Mouse (Mus musculus): ENCODE results near the gene Zfp57. TPM values are rescaled to one million over a fixed set of nuclear protein-coding genes. Genes with fewer than 3 reads are reported as not detected.
"Not testable (repeated sequence)": the region's sequence is repeated elsewhere in the genome, so short reads cannot be mapped to it uniquely, and the experiment has no call there.

Zfp57 gene
- total RNA-seq, 2 experiments from 2014 or later = 15.0 to 15.8 TPM

DNA sequence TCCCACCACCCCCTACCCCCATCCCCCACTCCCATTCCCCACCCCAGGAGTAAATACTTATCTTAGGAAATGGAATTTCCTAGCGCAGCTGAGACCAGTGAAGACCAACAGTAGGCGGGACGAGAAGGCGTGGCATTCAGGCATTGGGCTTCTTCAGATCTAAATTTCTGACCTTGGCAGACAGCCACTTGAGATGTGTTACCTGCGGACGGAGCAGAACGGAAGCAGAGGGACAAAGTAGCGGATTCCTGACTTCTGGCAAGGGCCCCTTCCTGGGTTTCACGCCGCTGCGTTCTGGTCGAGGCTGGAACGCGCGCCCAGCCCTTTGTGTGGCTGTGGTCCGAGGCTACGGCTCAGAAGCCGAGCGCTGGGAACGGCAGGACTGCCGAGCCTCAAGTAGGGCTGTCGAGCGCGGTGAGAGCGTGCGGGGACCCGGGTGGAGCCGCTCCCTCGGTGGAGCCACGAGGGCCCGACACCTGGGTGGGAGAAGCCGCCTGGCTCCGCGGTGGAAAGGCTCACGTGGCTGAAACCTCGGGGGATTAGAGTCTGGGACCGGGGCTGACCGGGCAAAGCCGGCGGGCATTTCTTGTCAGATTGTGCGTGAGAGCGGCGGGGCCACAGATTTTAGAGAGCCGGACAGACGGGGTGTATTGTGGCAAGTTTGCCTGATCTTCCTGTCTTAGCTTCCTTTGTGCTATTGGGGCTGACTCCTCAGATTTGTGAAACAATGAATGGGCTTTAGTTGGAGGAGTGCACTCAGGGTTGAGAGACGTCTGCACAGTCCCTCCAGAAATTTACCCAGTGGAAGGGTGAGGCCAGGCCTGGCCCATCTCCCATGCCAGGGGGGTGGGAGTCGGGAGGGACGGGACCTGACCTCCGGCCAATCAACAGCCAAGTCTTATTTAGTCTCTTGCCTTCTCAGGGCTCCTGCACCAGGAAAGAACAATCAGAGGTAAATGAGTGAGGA, 1.7 kb downstream of the Zfp57 start:
- Histone ChIP-seq H3K4me3 (peak overlapping the region; percentile 70), H3K27ac (peak overlapping the region; percentile 80)
- peak; percentile 4 to 33 for DNase-seq (ENCODE audit: low spot score in 2 of 2)
- no peak for TF ChIP-seq CTCF (conservative IDR thresholded peaks at IDR 0.05)

DNA sequence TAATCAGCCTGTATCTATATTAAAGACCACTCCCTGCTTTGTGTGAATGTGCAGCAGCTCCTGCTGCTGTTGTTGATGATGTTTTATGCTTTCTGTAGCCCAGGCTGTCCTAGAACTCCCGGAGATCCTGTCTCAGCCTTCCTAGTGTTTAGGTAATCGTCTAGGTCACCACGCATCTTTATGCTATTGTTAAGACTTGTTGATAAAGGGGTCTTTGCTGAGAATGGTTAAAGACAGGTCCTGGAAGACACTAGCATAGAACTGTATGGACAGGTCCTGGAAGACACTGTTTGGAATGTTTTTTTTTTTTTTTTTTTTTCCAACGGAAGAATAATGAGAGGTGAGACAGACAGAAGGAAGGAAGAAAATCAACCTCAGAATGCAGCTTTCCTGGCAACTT, 2.4 kb downstream of the Zfp57 start:
- TF ChIP-seq CTCF (conservative IDR thresholded peaks at IDR 0.05) = no peak
- no peak overlapping the region for H3K27ac ChIP-seq
- H3K4me3 ChIP-seq = peak overlapping the region; percentile 70
- no peak for DNase-seq (ENCODE audit: low spot score in 2 of 2)

DNA sequence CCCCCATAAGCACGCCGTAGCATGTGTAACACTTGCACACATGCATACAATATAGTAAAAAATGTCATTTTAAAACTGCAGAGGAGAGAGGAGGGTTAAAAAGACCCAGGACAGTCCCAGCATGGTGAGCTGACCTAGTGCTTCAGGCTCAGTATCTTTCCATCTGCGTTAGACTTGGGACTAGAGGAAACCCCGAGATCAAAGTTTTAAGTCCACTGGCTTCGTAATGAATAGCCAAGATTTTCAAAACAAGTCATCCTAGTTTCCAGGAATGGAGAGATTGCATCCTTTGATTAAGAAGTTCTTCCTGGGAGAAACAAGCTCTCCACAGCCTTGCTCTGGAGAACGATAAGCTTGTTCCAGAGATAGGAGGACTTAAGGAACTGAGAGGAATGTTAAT, 7.2 kb downstream of the Zfp57 start:
- DNase-seq (ENCODE audit: low spot score in 2 of 2) = no peak
- Histone ChIP-seq H3K27ac (no peak overlapping the region), H3K4me3 (no peak overlapping the region)
- no peak for TF ChIP-seq CTCF (conservative IDR thresholded peaks at IDR 0.05)

DNA sequence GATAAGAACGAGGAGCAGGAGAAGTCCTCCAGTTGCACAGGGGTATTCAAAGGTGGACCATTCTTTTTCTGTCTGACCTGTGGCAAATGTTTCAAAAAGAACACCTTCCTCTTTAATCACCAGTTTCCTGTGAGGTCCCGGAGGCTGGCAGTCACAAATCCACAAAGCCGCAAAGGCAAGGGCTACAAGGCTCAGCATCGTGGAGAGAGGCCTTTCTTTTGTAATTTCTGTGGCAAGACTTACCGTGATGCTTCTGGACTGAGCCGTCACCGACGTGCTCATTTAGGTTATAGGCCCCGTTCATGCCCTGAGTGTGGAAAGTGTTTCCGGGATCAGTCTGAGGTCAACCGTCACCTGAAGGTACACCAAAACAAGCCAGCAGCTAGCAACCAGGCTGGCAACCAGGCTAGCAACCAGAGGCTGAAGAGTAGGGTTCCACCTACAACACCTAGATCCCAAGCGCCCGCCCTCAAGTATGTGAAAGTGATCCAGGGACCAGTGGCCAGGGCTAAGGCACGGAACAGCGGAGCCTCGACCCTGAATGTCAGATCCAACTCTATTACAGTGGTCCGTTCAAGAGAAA, 8.6 kb downstream of the Zfp57 start:
- DNase-seq (ENCODE audit: low spot score in 2 of 2) = no peak
- no peak overlapping the region for H3K27ac ChIP-seq
- no peak overlapping the region for H3K4me3 ChIP-seq
- TF ChIP-seq CTCF (conservative IDR thresholded peaks at IDR 0.05) = no peak

DNA sequence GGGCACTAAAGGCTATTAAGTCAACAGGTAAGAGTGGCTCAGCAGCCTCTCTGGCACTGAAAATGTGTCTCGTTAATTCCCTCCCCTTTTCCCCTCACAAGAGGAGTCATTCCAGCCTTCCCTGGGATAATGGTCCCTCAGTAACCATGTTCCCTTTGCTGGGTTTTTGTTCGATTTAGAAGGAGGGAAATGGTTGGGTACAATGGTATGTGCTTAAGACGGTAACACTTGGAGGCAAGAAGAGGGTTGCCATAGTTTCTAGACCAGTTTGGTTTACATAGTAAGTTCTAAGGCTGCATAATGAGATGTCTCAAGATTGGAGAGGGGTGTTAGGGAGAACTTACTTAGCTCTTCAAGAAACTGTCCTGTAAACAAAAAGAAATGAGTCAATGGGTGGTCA, 10.8 kb downstream of the Zfp57 start:
- Histone ChIP-seq H3K27ac (no peak overlapping the region), H3K4me3 (no peak overlapping the region)
- TF ChIP-seq CTCF (conservative IDR thresholded peaks at IDR 0.05) = no peak
- no peak for DNase-seq (ENCODE audit: low spot score in 2 of 2)

DNA sequence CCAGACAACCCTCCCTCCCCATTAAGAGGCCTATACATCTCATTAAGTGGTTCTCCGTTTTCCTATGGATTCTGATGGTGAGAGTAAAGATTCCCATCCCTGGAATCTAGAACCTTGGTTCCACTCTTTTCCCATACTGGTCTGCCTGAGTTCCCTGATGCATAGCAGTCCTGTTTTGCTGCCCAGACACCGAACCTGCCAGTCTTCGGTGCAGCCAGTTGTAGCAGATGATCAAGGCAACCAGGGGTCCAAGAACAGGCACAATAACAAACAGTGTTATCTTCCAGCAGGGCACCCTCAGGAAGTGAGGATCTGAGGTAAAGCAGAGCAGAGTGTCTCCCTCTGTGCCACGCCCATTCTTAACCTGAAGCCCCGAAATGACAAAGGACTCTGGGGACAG, 11.2 kb downstream of the Zfp57 start:
- Histone ChIP-seq H3K4me3 (no peak overlapping the region), H3K27ac (no peak overlapping the region)
- TF ChIP-seq CTCF (conservative IDR thresholded peaks at IDR 0.05) = no peak
- no peak for DNase-seq (ENCODE audit: low spot score in 2 of 2)

DNA sequence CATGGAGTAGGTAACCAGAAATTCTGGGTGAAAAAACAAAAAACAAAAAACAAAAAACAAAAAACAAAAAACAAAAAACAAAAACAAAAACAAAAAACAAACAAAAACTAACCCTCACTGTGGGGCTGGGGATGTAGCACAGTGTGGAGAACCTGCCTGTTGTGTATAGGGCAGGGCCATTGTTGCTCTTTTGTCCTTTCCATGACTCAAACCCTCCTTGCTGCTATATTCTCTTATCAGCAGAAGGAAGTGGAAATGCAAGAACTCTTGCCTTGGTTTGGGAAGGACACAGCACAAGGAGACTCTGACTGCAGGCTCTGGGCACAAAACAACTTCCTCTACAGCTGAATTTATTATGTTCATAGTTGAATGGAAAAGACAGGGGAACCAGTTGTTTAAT, 15.4 kb downstream of the Zfp57 start:
- H3K4me3 ChIP-seq = no peak overlapping the region
- H3K27ac ChIP-seq = peak overlapping the region; percentile 89; the same call in 1 of the 2 replicates
- no peak for DNase-seq (ENCODE audit: low spot score in 2 of 2)
- TF ChIP-seq CTCF (conservative IDR thresholded peaks at IDR 0.05) = no peak

DNA sequence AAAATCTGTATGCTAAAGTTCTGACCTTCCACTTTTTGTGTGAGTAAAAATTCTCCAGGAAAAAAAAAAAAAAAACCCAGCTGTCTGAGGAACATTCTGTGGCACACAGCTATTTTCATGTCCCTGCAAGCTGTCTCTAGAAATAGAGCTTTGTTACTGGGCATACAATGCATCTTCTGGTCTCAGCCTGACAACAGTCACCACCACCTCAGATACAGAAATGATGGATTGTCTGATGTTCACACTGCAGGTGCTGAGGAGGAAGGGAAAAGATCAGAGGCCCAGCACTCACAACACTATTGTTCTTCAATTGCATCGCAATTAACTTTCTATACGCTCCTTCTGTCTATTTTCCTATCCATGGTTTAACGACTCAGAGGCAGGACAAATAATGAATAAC, 17.4 kb downstream of the Zfp57 start:
- Histone ChIP-seq H3K4me3 (peak overlapping the region; percentile 2; the same call in 1 of the 2 replicates), H3K27ac (peak overlapping the region; percentile 89)
- no peak for TF ChIP-seq CTCF (conservative IDR thresholded peaks at IDR 0.05)
- DNase-seq (ENCODE audit: low spot score in 2 of 2) = peak; percentile 15 to 23

DNA sequence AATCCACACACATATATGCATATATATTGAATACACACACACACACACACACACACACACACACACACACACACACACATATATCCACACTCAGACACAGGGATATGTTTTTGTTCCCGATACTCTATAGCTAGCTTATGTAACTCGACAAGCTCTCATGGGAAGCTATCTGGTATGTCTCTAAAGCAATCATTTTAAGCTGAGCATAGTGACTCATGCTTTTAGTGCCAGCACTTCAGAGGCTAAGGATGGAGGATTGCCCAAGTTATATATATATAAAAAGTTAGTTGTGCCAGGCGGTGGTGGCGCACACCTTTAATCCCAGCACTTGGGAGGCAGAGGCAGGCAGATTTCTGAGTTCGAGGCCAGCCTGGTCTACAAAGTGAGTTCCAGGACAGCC, 18.3 kb downstream of the Zfp57 start:
- H3K27ac ChIP-seq = peak overlapping the region; percentile 89; the same call in 1 of the 2 replicates
- not testable (repeated sequence) for DNase-seq (ENCODE audit: low spot score in 2 of 2); H3K4me3 ChIP-seq

DNA sequence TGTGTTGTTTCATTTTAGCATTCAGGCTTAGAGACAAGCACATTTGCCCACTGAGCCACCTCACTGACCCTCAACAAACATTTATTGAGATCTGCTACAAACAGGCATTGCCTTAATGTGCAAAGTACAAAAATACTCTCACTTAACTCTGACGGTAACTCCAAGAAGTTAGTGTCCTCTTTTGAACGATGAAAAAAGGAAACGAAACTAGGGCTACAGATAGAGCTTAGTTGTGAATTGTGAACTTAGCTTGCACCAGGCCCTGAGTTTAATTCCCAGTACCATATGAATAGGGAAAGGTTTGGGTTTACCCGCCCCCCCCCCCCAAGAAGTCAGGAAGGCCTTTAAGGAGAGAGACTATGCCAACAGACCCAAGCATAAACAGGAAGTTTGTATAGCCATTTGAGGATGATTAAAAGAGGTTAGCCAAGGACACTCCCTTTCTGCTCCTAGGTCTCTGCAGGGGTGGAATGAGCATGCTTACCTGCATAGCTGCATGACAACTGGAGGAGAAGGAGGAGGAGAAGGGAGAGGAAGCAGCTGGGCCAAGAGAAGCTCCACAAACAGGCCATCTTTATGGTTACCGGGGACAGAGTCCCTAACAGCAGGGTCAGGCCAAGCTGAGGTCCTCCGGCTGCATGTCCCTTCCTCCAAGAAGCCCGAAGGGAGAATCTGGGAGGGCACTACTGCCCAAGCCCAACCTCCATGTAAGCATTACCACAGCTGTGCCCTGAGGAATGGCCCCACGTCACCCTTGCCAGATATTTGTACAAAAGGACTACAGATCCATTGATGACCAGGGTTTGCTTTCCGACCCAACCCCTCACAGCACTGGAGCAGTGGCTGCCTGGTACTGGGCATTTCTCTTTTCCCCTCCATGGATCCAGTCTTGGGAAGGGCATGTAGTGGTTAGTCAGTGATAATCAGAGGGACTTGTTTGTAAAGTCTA, 21.9 kb downstream of the Zfp57 start, which contains the start of gene Mog:
Gene Mog (minus strand): TSS at position 771 of the 949 bp plus-strand sequence.
- DNase-seq (ENCODE audit: low spot score in 2 of 2) = peak; percentile 23 to 35
- Histone ChIP-seq H3K4me3 (peak within 1 kb of the TSS; percentile 17; the same call in 1 of the 2 replicates), H3K27ac (peak within 1 kb of the TSS; percentile 72)
- TF ChIP-seq CTCF (conservative IDR thresholded peaks at IDR 0.05) = no peak

DNA sequence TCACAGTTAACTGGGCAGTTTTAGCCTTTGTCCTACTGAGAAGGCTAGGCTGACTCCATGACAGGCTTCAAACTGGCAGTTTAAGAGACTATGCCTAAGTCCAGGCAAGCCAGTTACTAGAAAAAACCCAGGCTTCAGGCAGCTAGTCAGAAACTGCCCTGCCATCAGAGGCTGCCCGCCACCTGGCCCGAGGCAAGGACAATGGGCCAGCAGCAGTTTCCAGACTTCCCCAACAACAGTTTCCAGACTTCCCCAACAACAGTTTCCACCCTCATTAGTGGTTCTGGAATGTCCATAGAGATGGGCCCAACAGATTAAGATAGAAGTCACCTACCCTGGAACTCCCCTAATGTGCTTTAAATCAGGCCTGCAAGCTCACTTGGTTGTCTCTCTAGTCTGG, 25.5 kb downstream of the Zfp57 start:
- DNase-seq (ENCODE audit: low spot score in 2 of 2) = no peak
- H3K27ac ChIP-seq = no peak overlapping the region
- no peak overlapping the region for H3K4me3 ChIP-seq
- TF ChIP-seq CTCF (conservative IDR thresholded peaks at IDR 0.05) = no peak

DNA sequence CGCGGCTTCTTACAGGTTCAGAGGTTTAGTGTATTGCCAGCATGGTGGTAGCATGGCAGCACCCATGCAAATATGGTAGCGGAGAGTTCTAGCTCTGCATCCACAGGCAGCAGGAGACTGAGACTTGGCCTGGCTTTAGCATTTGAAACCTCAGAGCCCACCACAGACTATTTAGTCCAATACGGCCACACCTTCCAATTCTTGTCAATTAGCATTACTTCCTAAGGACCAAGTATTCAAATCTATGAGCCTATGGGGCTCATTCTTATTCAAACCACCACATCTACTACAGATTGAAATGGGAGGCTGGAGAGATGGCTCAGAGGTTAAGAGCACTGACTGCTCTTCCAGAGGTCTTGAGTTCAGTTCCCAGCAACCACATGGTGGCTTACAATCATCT, 26.5 kb downstream of the Zfp57 start:
- peak overlapping the region; percentile 99; the same call in 1 of the 2 replicates for H3K27ac ChIP-seq
- TF ChIP-seq CTCF (conservative IDR thresholded peaks at IDR 0.05) = no peak
- H3K4me3 ChIP-seq = no peak overlapping the region
- DNase-seq (ENCODE audit: low spot score in 2 of 2) = no peak

All from layer of hippocampus, adult 2 months (tissue).